Mouse (Mus musculus): ENCODE measurements at regions not wholly inside any gene's neighbourhood (a gene's known extent, or its start where the extent isn't known, plus 50 kb on each side); places are given as distances from the start of the nearest gene placed in this dataset.

DNA sequence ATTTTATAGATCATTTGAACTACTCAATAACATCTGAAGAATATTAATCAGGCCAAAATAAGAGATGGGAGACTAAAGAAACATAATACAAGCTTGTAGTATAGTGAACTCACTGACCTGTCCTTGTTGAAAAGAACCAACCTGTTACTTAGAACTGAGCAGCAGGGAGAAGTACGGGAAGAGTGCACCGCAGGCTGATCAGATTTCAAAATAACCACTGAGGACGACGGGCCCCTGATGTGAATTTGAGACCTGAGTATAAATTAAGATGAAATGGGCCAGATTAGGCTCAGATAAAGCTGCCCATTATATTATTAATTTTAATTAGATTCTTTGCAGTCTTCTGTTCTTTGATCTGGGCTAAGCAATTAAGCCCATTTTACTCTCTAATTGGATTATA, 391.2 kb upstream of the Tyrp1 start:
- no peak overlapping the region for H3K9ac ChIP-seq (replicated peaks; ENCODE audit: low read length)
- no peak overlapping the region for H3K4me2 ChIP-seq (replicated peaks; ENCODE audit: low read depth, low read length)
- H3K4me3 ChIP-seq (ENCODE audit: low read length) = no peak overlapping the region
- H3K36me3 ChIP-seq (ENCODE audit: insufficient read depth, low read length) = no peaks in the 10 kb centered on the region
- H3K9me3 ChIP-seq (ENCODE audit: low read length) = no peaks in the 10 kb centered on the region
- 24% methylated on average over 4 of the region's 4 CpGs for WGBS
- H3K27me3 ChIP-seq (ENCODE audit: insufficient read depth, low read length) = no peaks in the 10 kb centered on the region
- H3K4me1 ChIP-seq (ENCODE audit: insufficient read depth, low read length) = no peaks in the 10 kb centered on the region
- H3K27ac ChIP-seq (ENCODE audit: low read length) = no peak overlapping the region
- no peak for ATAC-seq (ENCODE audit: low FRiP score, low TSS enrichment)

DNA sequence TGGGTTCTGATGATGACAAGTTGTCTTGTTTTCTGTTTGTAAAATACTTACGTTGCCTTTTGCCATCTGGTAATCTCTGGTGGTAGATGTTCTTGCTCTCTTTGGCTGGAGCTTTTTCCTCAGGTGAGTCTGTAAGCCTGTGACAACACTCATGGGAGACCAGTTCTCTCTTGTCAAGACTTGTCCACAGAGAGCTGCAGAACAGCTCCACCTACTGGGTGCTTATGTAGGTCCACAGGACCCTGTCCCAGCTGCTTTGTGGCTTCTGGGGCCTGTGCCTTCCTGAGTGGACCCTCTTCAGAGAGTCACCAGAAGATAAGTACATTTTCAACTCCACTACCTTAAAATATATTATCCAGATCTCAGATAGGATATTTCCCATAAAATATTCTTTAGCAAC, 370.3 kb upstream of the Tyrp1 start:
- 86% methylated on average over 1 of the region's 1 CpGs for WGBS
- Histone ChIP-seq H3K4me1 (ENCODE audit: insufficient read depth, low read length) (no peaks in the 10 kb centered on the region), H3K27ac (ENCODE audit: low read length) (no peak overlapping the region), H3K36me3 (ENCODE audit: insufficient read depth, low read length) (no peaks in the 10 kb centered on the region), H3K9me3 (ENCODE audit: low read length) (no peaks in the 10 kb centered on the region), H3K4me3 (ENCODE audit: low read length) (no peak overlapping the region), H3K4me2 (replicated peaks; ENCODE audit: low read depth, low read length) (no peak overlapping the region), H3K27me3 (ENCODE audit: insufficient read depth, low read length) (no peaks in the 10 kb centered on the region), H3K9ac (replicated peaks; ENCODE audit: low read length) (no peak overlapping the region)
- no peak; the same call in 1 of the 2 replicates for ATAC-seq (ENCODE audit: low FRiP score, low TSS enrichment)

DNA sequence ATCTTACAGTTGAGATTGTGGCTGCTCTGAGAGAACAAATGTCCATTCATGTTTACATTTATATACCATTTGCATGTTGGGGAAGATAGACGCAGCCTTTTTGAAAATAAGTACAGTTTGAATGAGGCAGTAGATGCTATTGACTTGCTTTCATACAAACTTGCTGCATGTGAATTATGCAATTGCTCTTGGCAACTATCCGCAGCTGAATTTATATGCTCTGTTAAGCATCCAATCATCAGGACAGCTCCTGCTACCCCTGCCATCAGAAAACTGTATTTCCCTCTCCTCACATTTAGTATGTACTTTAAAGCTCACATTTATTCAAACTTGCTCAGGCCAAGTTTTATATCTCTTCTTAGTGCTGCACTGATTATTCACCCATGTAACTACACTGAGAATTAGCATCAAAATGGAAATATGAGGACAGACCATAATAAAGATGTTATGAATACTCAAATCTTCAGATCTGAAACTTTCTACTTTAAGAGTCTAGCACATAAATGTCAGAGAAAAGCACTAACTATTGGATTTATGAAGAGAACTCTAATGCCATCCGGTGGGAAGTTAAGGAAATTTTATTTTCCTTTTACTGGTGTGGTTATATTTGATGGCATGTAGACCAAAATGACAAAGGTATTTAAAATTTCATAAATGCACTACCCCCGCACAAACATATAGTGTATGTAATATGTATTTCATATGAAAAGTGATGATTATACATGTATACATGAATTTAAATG, 358.0 kb upstream of the Tyrp1 start:
- WGBS = 79% methylated on average over 4 of the region's 4 CpGs
- no peaks in the 10 kb centered on the region for H3K36me3 ChIP-seq (ENCODE audit: insufficient read depth, low read length)
- no peak overlapping the region for H3K4me3 ChIP-seq (ENCODE audit: low read length)
- no peak for ATAC-seq (ENCODE audit: low FRiP score, low TSS enrichment)
- H3K4me1 ChIP-seq (ENCODE audit: insufficient read depth, low read length) = no peaks in the 10 kb centered on the region
- H3K4me2 ChIP-seq (replicated peaks; ENCODE audit: low read depth, low read length) = no peak overlapping the region
- no peak overlapping the region for H3K9ac ChIP-seq (replicated peaks; ENCODE audit: low read length)
- H3K27me3 ChIP-seq (ENCODE audit: insufficient read depth, low read length) = no peaks in the 10 kb centered on the region
- H3K27ac ChIP-seq (ENCODE audit: low read length) = no peak overlapping the region
- H3K9me3 ChIP-seq (ENCODE audit: low read length) = no peaks in the 10 kb centered on the region

DNA sequence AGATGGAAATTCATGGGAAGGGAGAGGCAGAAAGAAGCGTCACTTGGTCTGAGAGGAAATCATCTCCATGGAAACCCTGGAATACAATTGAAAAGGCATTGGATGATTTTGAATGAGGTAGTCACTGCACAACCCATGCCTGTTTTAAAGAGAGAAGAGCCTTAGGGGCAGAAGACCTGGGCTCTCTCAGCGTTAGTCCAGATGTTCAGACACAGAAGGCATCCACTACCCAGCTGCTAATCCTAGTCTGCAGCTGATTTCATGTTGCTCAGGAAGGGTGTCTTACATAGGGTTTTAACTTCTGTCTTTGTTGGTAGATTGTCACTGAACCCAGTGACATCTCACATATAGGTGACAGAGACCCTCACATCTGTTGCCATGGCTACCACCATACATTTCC, 318.8 kb upstream of the Tyrp1 start:
- H3K9me3 ChIP-seq (ENCODE audit: low read length) = no peaks in the 10 kb centered on the region
- H3K36me3 ChIP-seq (ENCODE audit: insufficient read depth, low read length) = no peaks in the 10 kb centered on the region
- H3K4me2 ChIP-seq (replicated peaks; ENCODE audit: low read depth, low read length) = no peak overlapping the region
- H3K27ac ChIP-seq (ENCODE audit: low read length) = no peak overlapping the region
- no peak overlapping the region for H3K4me3 ChIP-seq (ENCODE audit: low read length)
- H3K27me3 ChIP-seq (ENCODE audit: insufficient read depth, low read length) = no peaks in the 10 kb centered on the region
- H3K4me1 ChIP-seq (ENCODE audit: insufficient read depth, low read length) = no peaks in the 10 kb centered on the region; the same call in 1 of the 2 replicates
- WGBS = 70% methylated on average over 2 of the region's 2 CpGs
- no peak for ATAC-seq (ENCODE audit: low FRiP score, low TSS enrichment)
- H3K9ac ChIP-seq (replicated peaks; ENCODE audit: low read length) = no peak overlapping the region

DNA sequence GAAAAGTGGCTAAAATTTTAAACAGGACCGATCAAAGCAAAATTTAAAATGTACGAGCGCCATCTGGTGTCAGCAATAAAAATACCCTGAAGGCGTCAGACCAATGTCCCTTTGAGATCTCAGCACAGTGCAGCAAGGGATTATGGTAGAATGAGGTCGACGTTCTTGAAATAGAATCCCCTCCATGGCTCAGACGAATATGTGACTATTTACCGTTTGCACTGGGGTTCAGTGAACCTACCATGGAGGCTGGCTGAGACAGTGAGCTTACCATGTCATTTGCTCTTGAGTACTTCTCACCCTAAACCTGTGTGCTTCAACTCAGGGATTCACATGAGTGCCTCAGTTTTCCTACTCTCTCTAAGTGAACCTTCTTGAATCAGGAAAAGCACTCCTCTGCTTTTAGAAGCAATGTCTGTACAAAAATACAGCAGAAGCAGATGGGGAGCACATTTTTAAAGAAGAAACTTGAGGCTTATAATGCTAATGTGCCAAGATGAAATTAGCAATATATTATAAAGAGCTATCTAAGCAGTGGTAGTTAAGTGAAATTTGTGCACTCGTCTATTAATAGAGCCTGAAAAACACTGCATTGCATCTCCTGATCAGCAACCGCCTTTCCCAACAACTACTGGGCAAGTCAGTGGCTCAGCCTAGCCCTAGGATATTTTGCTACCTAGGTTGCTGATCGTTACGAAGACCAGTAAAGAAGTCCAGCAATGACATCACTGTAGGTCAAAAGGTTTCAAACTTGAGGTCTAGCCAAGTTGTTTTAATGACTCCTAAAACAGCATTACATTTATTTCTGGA, 316.2 kb upstream of the Tyrp1 start:
- ATAC-seq (ENCODE audit: low FRiP score, low TSS enrichment) = peak; percentile 70; the same call in 1 of the 2 replicates
- Histone ChIP-seq H3K27ac (ENCODE audit: low read length) (no peak overlapping the region), H3K4me1 (ENCODE audit: insufficient read depth, low read length) (no peaks in the 10 kb centered on the region; the same call in 1 of the 2 replicates), H3K9me3 (ENCODE audit: low read length) (no peaks in the 10 kb centered on the region), H3K4me2 (replicated peaks; ENCODE audit: low read depth, low read length) (peak overlapping the region; percentile 38), H3K36me3 (ENCODE audit: insufficient read depth, low read length) (no peaks in the 10 kb centered on the region), H3K9ac (replicated peaks; ENCODE audit: low read length) (no peak overlapping the region), H3K4me3 (ENCODE audit: low read length) (no peak overlapping the region), H3K27me3 (ENCODE audit: insufficient read depth, low read length) (no peaks in the 10 kb centered on the region)
- WGBS = 21% methylated on average over 12 of the region's 12 CpGs

DNA sequence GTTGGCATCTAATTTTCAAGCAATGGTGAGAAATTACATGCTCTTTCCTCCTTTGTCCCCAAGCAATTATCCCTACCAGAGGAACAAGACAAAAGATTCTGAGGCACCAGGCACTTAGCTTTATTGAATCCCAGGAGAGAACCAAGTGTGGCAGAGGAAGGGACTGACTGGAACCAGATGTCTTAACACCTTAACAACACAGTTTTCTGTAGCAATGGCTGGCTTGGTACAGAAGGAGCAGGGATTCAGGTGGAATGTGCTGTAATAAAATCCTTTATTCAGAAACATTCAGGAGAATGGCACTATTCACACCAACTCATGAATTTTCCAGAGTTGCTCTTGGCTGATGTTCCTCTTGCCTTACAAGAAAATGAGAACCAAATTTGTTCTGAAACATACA, 315.3 kb upstream of the Tyrp1 start:
- Histone ChIP-seq H3K4me3 (ENCODE audit: low read length) (no peak overlapping the region), H3K27me3 (ENCODE audit: insufficient read depth, low read length) (no peaks in the 10 kb centered on the region), H3K36me3 (ENCODE audit: insufficient read depth, low read length) (no peaks in the 10 kb centered on the region), H3K4me1 (ENCODE audit: insufficient read depth, low read length) (no peaks in the 10 kb centered on the region; the same call in 1 of the 2 replicates), H3K9ac (replicated peaks; ENCODE audit: low read length) (no peak overlapping the region), H3K27ac (ENCODE audit: low read length) (no peak overlapping the region), H3K9me3 (ENCODE audit: low read length) (no peaks in the 10 kb centered on the region), H3K4me2 (replicated peaks; ENCODE audit: low read depth, low read length) (no peak overlapping the region)
- ATAC-seq (ENCODE audit: low FRiP score, low TSS enrichment) = no peak

DNA sequence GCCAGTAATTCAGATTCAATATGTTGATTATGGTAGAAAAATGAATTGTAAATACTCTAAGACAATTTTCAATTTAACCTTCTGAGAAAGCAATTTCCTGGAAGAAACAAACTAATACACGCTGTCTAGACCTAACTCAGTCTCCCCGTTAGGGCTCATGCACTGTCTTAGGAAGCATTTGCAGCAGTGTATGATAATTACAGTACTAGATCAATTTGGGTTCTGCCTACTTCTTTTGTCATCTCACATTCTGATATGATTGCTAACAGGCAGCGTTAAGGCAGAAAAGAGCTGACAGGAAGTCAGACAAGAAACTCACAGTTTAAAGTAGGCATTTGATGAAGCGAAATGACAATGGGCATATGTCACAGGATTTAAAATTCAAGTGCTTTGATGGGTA, 294.1 kb upstream of the Tyrp1 start:
- ATAC-seq (ENCODE audit: low FRiP score, low TSS enrichment) = no peak
- Histone ChIP-seq H3K4me3 (ENCODE audit: low read length) (no peak overlapping the region), H3K4me1 (ENCODE audit: insufficient read depth, low read length) (no peaks in the 10 kb centered on the region), H3K4me2 (replicated peaks; ENCODE audit: low read depth, low read length) (no peak overlapping the region), H3K27me3 (ENCODE audit: insufficient read depth, low read length) (no peaks in the 10 kb centered on the region), H3K9me3 (ENCODE audit: low read length) (no peaks in the 10 kb centered on the region), H3K9ac (replicated peaks; ENCODE audit: low read length) (no peak overlapping the region), H3K27ac (ENCODE audit: low read length) (no peak overlapping the region), H3K36me3 (ENCODE audit: insufficient read depth, low read length) (no peaks in the 10 kb centered on the region)
- 87% methylated on average over 4 of the region's 4 CpGs for WGBS

DNA sequence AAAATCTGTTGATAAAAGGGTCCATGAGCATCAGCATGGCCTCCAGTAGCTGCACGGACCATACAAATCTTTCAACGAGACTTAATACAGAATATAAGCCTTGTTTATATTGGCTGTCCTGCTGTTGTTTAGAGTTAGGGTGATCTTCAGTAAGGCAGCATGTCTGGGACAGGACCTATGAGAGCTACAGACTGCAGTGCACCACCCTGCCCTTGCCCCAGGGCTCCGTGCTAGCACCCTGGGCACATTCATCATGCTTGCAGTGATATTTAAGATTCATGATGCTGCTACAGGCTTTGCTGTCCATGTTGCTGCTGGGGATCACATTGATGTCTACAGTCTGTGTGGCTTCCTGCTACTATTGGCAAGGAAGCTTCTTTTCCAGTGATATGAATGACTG, 288.8 kb upstream of the Tyrp1 start:
- Histone ChIP-seq H3K4me2 (replicated peaks; ENCODE audit: low read depth, low read length) (no peak overlapping the region), H3K27ac (ENCODE audit: low read length) (no peak overlapping the region), H3K36me3 (ENCODE audit: insufficient read depth, low read length) (no peaks in the 10 kb centered on the region), H3K4me1 (ENCODE audit: insufficient read depth, low read length) (no peaks in the 10 kb centered on the region), H3K9me3 (ENCODE audit: low read length) (0 out of 2 replicates have a peak, but pooled peaks cover 3% of the 10 kb centered on the region), H3K4me3 (ENCODE audit: low read length) (no peak overlapping the region), H3K9ac (replicated peaks; ENCODE audit: low read length) (no peak overlapping the region), H3K27me3 (ENCODE audit: insufficient read depth, low read length) (no peaks in the 10 kb centered on the region)
- ATAC-seq (ENCODE audit: low FRiP score, low TSS enrichment) = peak; percentile 31; the same call in 1 of the 2 replicates
- WGBS = 62% methylated on average over 3 of the region's 3 CpGs

DNA sequence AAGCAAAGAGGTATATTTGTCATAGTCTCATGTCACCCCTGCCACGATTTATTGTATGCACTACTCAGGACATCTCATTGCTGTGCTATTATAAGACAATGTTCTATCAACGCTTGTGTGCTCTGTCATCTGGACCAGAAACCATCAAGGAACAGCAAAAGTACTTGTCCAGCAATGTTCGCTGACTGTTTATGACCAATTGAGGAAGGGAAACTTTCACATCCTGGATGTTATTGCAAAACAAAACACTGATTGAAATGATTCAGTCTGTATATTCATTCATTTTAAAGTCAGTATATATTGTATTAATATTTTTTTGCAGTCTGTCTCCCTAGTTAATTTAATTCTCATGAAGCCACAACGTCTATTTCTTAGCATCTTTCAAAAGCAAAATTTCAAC, 244.5 kb upstream of the Tyrp1 start:
- Histone ChIP-seq H3K27me3 (ENCODE audit: insufficient read depth, low read length) (no peaks in the 10 kb centered on the region), H3K9me3 (ENCODE audit: low read length) (no peaks in the 10 kb centered on the region), H3K36me3 (ENCODE audit: insufficient read depth, low read length) (no peaks in the 10 kb centered on the region), H3K4me3 (ENCODE audit: low read length) (no peak overlapping the region), H3K27ac (ENCODE audit: low read length) (no peak overlapping the region), H3K4me2 (replicated peaks; ENCODE audit: low read depth, low read length) (no peak overlapping the region), H3K9ac (replicated peaks; ENCODE audit: low read length) (no peak overlapping the region), H3K4me1 (ENCODE audit: insufficient read depth, low read length) (no peaks in the 10 kb centered on the region)
- ATAC-seq (ENCODE audit: low FRiP score, low TSS enrichment) = no peak
- WGBS = 82% methylated on average over 4 of the region's 4 CpGs

DNA sequence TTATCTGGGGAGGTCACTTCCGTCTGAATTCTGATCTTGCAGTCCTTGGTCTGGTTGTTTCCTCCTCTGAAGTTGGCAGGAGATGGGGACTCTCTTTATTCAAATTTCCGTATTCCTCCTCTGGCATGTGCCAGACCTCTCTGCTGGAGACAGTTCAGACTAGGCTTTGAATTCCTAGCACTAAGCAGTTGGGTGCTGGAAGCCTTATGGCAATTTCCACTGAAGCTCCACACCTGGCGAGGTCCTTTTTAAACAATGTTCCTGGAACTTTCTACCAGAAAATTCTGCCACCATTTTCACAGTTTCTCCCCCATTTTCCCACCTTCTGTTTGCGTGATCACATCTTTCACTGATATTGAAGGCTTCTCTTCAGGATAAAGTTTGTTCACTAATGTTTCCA, 205.7 kb upstream of the Tyrp1 start:
- 80% methylated on average over 4 of the region's 4 CpGs for WGBS
- Histone ChIP-seq H3K27ac (ENCODE audit: low read length) (no peak overlapping the region), H3K27me3 (ENCODE audit: insufficient read depth, low read length) (no peaks in the 10 kb centered on the region), H3K36me3 (ENCODE audit: insufficient read depth, low read length) (no peaks in the 10 kb centered on the region), H3K9ac (replicated peaks; ENCODE audit: low read length) (no peak overlapping the region), H3K4me2 (replicated peaks; ENCODE audit: low read depth, low read length) (no peak overlapping the region), H3K4me1 (ENCODE audit: insufficient read depth, low read length) (no peaks in the 10 kb centered on the region), H3K9me3 (ENCODE audit: low read length) (no peaks in the 10 kb centered on the region), H3K4me3 (ENCODE audit: low read length) (no peak overlapping the region)
- no peak for ATAC-seq (ENCODE audit: low FRiP score, low TSS enrichment)

Measured in kidney, embryonic 16.5 days (tissue).